Mouse (Mus musculus) urinary bladder, postnatal 25 days (tissue): ENCODE data around the gene Sobp.

Experiments used
- DNase-seq: peaks from one replicate; pipeline ENCODE4 v3.0.0; 2022; ENCODE audit warnings: low spot score

The Sobp gene

GRCm38 (mm10) chr10:43034811-43035210 is 139.5 kb downstream of the Sobp start:
- DNase-seq: no peak

- DNase-seq: no peak
These were observed 140.7 kb downstream of the Sobp start for GRCm38 (mm10) chr10:43033481-43034248.

GRCm38 (mm10) chr10:43027006-43027405 is 147.3 kb downstream of the Sobp start:
- no peak for DNase-seq

GRCm38 (mm10) chr10:43023454-43024194 is 150.7 kb downstream of the Sobp start:
- no peak for DNase-seq

GRCm38 (mm10) chr10:43022190-43022761 is 152.1 kb downstream of the Sobp start:
- DNase-seq: no peak

- DNase-seq: peak; percentile 10
These were observed 152.7 kb downstream of the Sobp start for GRCm38 (mm10) chr10:43021512-43022116.

GRCm38 (mm10) chr10:43021017-43021416 is 153.3 kb downstream of the Sobp start:
- no peak for DNase-seq

- DNase-seq: no peak
These were observed 159.5 kb downstream of the Sobp start for GRCm38 (mm10) chr10:43014782-43015181.

GRCm38 (mm10) chr10:43014358-43014757 is 160.0 kb downstream of the Sobp start:
- no peak for DNase-seq

- no peak for DNase-seq
These were observed 166.2 kb downstream of the Sobp start for GRCm38 (mm10) chr10:43008116-43008515.

GRCm38 (mm10) chr10:43006534-43006933 is 167.8 kb downstream of the Sobp start:
- no peak for DNase-seq

GRCm38 (mm10) chr10:43005677-43006076 is 168.7 kb downstream of the Sobp start:
- DNase-seq: no peak

- no peak for DNase-seq
These were observed 169.3 kb downstream of the Sobp start for GRCm38 (mm10) chr10:43005031-43005430.

GRCm38 (mm10) chr10:43004174-43004734 is 170.1 kb downstream of the Sobp start:
- no peak for DNase-seq

GRCm38 (mm10) chr10:43003466-43003757 is 170.9 kb downstream of the Sobp start:
- no peak for DNase-seq

- DNase-seq: no peak
These were observed 171.4 kb downstream of the Sobp start for GRCm38 (mm10) chr10:43002721-43003465.

GRCm38 (mm10) chr10:43002066-43002678 is 172.2 kb downstream of the Sobp start:
- no peak for DNase-seq

- DNase-seq: no peak
These were observed 172.9 kb downstream of the Sobp start for GRCm38 (mm10) chr10:43001433-43001832.

- no peak for DNase-seq
These were observed 175.0 kb downstream of the Sobp start for GRCm38 (mm10) chr10:42999324-42999723.

GRCm38 (mm10) chr10:42997278-42997677 is 177.1 kb downstream of the Sobp start:
- no peak for DNase-seq

GRCm38 (mm10) chr10:42995484-42995895 is 178.8 kb downstream of the Sobp start:
- DNase-seq: no peak
